Mouse (Mus musculus): ENCODE data around the gene Selenow.
"Not testable (repeated sequence)": the region's sequence is repeated elsewhere in the genome, so short reads cannot be mapped to it uniquely, and the experiment has no call there.

The Selenow gene

DNA sequence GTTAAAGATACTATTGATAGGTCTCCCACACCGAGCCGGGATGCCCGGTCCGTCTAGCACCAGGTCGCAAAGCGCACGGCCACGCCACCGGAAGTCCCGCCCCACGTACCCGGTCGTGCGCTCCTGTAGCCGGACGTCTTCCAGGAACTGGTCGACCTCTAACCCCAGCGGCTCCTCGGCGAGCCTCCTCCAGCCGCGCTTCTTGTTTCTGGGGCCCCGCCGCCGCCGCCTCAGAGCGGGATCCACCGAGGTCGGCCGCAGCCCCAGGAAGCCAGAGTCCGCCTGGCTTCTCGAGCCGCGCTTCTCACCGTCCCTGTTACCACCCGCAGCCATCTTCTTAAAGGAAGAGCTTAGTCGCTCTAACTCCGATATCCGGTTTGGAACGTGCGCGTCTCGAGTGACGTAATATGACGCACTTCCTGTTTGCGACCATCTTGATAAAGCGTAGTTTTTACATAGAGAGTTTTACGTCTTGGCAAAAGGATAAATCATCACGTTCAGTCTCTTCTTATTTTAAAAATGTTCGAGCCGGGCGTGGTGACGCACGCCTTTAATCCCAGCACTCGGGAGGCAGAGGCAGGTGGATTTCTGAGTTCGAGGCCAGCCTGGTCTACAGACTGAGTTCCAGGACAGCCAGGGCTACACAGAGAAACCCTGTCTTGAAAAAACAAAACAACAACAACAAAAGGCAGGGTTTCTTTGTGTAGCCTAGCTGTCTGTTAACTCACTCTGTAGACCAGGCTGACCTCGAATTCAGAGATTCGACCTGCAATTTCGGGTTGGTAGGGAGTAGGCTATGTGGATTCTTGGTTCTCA, 23.7 kb upstream of the Selenow start, which contains the start of gene Nop53:
Nop53 (minus strand) TSS at position 354 of the 816 bp plus-strand sequence.
- DNase-seq, result peak; percentile 97

DNA sequence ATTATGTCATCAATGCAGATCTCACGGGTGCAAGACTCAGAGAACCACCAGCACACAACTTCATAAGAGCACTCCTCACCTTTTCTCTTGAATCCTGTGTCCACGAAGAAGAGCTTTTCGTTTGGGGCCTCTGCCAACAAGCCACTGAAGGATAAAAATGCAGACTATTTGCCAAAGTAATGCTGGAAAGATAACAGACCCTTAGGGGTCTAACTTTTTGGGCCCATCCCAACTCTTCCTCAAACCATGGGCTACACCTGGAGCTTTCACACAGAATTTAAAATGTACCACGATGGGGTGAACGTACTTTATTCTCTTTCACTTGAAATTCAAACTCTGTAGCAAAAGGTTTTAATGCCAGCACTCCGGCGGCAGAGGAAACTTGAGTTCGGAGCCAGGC, 23.0 kb upstream of the Selenow start:
- DNase-seq, result no peak

DNA sequence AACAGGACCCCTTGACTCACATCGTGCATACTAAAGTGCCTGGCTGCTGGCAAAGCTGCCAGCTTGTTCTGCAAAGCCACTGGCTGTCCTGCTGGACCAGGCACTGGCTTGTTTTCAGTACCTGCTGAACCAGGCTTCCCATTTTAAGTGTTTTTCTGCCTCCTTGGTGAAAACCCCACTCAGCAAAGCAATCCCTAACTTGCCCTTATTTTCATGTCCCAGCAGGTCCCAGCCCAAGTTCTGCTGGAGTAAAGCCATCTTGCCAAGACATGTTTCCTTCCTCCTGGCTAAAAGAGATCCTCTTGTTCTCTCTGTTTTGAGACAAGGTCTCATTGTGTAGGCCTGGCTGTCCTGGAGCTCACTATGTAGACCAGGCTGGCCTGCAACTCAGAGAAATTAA, 22.1 kb upstream of the Selenow start:
- no peak for DNase-seq

DNA sequence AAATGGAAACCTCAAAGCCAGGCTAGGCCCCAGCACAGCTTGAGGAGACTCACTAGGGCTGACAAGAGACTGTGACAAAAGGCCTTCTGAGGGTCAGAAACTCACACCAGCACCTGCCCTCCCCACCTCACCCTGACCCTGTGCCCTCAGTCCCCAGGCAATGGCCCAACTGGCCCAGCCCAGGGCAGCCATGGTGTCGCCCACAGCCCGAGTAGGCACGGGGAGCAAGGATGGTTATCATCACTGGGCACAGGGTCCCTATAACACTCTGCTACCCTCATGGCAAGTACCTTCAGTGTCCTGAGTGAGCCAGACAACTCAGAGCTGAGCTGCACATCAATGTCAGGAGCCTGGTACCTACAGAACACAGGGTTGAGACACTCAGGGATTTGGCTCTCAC, 16.4 kb upstream of the Selenow start:
- no peak for DNase-seq

DNA sequence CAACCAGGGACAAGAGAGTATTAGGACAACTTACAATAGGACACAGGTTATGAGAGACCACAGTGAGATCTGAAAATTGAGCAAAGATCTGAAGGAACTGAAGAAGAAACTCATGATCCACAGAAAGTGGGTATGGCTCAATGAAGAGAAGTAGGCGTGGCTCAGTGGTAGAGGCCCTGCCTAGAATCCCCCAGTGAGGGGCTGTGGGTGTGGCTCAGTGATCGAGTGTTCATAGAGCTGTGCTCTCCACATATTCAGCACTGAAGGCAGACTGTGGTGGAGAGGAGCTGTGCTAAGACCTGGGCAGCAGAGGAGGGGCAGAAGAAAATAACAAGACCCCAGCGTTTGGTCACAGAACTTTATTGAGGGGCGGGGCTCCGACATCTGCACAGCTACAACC, 15.3 kb upstream of the Selenow start:
- DNase-seq, result no peak

DNA sequence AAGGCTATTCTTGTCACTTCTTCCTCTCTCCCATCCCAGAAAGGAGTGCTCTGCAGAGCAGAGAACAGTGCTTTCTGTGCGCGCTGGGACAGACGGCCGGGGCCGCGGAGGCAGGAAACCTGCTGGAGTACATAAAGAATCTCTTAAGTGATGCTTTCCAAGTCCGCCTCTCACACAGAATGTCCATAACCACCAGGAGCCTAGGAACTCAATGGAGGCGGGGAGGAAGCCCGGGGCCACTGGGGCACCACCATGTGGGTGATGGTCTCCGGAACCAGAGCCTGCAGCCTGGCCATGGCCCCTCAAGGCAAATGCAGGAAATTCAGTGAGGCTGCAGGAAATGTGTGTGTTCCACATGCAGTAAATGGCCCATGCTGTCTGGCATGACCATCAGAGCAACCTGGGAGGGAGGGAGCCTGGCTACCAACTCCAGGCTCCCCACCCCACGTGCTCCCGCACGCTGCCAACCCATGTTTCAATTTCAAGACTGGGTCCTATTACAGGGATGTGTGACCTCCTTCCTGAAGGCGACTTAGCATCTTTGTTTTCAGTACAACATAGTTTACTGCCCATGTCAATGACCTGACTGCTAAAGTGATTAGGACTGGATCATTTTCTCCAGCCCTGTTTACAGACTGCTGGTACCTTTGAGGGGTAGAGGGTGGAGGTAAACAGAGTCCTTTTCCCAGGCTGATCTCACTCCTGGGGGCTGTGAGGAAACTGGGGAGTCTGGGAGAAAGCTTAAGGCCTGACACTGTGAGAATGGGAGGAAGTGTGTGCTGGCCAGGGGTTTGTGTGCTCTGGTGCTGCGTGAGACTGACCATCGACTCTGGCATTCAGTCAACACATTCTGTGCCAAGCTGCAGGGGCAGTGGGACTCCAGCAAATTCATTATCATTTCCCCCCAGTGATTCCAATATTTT, 11.5 kb upstream of the Selenow start:
- no peak for DNase-seq

DNA sequence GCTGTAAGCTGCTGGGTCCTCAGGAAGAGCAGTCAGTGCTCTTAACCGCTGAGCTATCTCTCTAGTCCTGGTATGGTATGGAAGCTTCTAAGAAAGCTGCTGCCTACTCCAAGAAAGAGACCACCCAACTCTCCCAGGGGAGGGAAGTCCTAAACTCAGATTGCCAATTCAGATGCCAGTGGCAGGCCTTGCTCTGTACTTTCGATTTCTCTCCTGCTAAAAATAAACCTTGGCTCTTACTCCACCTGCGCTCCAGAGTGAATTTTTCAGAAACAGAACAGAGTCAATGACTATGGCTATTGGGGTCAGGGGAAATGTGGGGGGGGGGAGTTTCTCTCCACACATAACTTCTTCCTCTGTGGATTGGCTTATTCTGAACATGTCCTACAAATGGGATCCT, 9.4 kb upstream of the Selenow start:
- DNase-seq, result no peak

DNA sequence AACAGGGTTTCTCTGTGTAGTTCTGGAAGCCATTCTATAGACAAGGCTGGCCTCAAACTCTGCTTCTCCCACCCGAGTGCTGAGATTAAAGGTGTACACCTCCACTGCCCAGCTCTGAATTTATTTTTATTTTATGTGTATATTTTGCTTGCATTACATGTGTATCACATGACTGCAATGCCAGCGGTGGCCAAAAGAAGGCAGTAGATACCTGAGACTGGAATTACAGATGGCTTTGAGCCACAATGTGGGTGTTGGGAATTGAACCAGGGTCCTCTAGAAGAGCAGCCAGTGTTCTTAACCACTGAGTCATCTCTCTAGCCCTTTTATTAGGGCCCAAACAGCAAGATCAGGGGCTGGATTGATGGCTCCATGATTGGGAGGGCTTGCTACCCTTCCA, 8.3 kb upstream of the Selenow start:
- DNase-seq, result no peak

DNA sequence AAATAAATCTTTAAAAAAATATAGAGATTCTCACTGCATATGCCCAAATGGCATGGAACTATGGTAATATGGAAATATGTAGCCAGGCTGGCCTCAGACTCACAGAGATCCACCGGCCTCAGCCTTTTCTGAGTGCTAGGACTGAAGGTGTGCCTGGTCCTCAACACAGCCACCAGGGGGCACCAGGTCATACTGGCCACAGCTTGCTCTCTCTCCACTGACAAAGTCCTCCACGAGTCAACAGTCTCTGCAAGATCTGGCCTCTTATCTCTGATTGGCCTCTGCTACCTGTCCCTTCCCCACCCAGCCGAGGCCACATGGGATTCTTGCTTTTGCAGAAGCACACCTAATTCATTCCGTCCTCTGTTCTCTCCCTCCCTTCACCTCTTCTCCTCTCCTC, 7.7 kb upstream of the Selenow start:
- no peak for DNase-seq

DNA sequence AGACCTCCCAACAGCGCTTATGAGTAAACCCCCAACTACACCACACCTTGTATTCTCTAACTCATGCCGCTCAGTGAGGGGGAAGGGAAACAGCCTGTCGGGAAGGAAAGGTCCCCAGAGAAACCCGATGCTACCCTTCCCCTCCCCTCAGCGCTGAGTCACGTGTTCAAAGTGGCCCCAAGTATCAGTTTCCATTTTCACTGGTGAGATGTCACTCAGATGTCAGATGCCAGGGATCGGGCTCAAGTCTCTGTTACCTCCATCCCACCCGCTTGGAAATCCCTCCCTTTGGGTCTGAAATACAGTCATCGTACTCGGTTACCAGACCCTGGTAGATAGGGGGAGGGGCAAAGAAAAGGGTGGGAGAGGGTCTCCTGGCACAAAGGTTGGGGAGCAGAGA, 406 bp downstream of the Selenow start:
- DNase-seq, result peak; percentile 23

DNA sequence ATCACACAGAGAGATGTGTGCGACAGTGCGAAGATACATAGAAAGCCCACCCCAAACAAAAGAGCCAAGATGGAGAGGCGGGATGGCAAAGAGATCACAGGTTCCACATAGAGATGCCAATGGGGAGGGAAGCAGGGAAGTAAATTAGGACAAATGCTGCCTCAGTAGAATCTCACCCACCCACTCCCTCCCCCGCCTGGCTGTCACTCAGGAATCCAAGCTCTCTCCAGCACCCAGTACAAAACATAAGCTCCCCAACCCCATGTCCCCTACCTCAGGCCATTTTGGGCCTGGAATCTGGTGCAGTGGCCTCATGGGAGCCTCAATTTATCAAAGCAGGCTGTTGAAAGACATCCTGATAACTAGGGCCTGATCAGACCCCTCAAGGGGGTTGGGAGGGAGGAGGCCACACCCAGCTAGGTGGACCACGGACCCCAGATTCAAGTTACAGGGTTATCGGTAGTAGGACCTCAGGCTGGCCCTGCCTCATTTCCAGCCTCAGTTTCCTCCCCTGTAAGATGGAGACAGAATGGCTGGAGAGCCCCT, 1.5 kb downstream of the Selenow start:
- no peak for DNase-seq

DNA sequence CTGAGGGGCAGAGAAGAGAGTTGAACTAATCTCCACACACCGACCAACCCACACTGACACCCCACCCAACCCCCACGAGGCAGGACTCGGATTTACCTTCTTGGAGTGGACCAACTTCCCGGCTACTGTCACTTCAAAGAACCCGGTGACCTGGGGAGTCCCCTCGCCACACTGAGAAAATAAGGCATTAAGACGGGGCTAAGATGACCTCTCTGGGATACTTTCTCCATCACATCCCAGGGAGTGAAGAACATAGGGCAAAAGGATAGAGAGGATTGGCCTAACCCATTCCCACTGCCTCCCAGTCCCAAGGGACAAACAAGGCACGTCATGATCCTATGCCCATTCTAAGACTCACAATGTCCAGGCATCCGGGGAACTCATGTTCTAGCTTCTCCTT, 2.3 kb downstream of the Selenow start:
- no peak for DNase-seq

DNA sequence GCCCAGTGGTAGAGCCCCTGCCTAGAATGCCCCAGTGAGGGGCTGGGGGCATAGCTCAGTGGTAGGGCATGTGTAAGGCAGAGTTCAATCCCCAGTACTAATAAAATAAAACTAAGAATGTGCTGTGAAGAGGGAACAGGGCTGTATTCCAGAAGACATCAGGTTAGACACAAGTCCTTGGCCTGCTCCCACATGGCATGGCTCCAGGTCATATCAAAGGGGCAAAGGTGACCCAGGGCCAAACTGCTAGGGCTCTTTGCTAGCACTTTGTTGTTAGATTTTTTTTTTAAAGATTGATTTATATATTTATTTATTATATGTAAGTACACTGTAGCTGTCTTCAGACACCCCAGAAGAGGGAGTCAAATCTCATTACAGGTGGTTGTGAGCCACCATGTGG, 3.8 kb downstream of the Selenow start:
- DNase-seq, result no peak

DNA sequence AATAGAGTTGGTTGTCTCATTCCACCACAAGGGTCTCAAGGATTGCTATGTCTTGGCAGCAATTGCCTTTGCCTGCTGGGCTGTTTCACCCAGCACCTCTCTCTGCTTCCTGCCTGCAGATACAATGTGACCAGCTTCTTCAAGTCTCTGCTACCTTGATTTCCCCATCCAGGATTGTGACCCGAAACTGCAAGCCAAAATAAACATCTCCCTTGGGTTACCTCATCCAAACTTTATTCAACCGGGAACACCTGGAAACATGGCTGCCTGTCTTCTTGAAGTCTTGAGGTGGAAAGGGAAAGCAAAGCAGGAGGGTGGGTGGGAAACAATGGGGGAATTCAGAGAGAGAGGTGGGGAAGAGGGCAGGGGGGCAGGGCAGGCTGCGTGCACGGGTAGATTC, 5.2 kb downstream of the Selenow start:
- DNase-seq, result no peak

DNA sequence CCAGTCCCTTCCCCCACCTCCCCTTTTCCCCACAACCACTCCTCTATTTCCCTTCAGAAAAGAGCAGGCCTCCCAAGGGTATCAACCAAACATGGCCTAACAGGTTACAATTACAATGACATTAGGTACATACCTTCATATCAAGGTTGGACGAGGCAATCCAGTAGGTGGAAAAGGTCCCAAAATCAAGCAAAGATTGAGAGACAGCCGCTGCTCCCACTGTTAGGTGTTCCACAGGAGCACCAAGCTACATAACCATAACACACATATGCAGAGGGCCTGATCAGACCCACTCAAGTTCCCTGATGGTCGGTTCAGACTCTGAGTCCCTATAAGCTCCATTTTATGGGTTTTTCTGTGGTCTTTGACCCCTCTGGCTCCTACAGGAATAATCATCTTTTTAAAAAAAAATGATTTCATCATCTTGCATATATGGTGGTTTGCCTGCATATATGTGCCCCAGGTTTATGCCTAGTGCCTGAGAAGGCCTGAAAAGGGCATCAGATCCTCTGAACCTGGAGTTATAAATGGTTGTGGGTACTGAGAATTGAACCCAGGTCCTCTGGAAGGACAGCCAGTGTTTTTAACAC, 6.0 kb downstream of the Selenow start:
- no peak for DNase-seq

DNA sequence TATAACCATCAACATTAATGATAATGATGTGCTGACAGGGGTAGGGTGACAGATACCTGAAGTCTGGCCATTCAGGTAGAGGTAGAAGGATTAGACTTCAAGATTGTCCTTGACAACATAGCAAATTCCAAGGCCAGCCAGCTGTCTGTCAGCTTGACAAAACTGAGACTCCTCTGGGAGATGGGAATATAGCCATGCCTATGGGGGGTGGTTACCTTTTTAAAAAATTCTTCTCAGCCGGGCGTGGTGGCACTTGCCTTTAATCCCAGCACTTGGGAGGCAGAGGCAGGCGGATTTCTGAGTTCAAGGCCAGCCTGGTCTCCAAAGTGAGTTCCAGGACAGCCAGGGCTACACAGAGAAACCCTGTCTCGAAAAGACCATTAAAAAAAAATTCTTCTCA, 6.5 kb downstream of the Selenow start:
- DNase-seq, result not testable (repeated sequence)

DNA sequence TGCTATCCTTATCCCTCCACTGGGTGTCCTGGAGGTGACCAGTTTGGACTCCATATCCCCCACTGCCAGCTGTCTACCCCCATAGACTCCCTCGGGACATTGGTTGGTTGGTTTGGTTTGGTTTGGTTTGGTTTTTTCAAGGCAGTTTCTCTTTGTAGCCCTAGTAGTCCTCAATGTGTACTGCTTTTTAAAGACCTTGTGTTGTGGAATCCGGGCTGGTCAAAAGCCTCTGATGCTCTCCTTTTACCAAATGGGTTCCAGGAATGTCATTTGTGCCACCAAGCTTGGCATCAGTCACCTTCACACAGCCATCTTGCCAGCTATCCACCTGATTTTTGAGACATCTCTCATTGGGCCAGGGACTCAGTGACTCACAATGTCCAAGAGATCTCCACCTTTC, 7.5 kb downstream of the Selenow start:
- no peak for DNase-seq

DNA sequence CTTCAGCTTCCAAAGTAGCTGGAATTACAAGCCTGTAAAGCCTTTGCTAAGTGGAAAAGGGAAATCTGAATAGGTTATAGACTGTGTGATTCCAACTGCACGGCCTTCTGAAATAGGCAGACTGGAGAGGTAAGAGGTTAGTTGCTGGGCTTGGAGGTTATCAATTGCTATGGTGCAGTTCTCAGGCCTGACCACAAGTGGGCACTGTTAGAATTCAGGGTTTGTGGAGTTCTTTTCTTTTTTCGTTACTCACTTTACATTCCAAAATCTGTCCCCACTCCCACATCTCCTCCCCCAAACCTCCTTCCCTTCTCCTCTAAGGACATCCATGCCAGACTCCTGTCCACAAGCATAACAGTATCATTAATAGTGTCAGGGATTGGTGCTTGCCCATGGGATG, 8.0 kb downstream of the Selenow start:
- no peak for DNase-seq

DNA sequence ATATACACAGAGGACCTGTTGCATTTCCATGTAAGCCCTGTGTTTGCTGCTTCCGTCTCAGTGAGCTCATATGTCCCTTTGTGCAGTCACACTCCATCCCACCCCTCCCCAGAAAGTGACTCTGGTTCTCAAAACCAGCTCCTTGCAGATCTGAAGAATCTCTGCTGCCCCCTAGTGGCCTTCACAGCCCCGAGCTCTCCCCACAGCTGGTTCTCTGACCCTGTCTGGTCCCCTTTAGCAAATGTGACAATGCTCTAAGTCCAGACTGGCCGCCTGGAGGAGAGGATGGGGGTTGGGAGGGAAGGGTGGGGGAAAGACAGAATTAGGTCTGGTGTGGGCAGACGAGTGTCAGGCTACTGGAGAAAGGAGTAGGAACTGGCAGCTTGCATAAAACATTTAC, 10.0 kb downstream of the Selenow start:
- DNase-seq, result peak; percentile 23

DNA sequence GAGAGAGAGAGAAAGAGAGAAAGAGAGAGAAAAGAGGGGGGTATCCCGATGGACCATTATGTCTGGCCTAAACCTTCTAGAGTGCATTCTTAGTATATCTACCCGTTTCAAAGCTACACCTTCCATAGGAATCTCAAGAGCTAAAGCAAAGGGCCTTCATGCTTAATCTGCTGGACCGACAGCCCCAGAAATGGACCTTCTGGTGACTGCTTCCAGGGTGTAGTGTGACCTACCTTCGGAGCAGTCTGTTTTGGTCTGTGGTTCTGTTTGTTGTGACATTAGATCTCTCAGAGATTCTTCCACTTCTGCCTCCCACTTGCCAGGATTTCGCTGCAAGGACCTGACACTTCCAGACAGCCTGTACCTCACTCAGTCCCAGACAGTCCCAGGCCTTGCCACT, 11.7 kb downstream of the Selenow start:
- DNase-seq, result no peak

DNA sequence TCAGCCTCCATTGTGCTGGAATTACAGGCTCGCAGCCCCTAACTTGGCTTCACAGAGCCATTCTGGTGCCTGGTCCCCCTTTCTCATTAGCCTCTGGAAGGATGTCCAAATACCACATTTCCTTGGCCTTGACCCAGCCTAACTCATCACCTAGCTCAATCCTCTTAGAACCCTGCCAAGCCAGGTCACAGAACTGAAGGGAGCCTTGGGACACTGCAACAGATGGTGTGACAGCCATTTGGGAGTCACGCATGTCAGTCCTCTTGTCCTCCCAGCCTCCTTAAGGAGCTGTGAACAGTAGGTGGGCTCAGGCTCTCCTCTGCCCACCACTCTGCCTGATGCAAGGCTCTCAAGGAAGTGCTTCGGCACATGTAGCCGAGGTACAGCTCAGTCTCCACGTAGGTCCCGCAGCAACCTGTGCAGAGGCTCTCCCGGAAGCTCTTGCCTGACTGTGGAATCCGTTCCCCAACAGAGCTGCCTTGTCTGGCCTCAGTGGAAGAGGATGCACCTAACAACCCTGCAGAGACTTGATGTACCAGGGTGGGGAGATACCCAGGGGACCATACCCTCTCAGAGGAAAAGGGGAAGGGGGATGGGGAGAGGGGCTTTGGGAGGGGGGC, 14.1 kb downstream of the Selenow start:
- DNase-seq, result no peak

DNA sequence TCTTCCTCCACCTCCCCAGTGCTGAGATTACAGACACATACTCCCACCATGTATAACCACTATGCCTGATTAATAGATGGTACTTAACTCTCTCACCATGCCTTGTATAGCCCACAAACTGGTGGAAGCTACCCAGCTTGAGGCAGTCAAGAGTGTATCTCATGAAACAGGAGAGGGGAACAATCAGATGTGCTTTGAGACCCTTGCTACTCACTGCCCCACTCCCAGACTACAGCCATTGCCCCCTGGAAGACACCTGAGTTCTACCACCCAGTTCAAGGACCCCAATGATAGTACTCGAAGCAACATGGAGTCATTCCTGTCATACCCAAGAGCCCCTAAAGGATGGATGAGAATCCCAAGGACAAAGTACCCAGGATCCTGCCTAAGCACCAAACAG, 15.6 kb downstream of the Selenow start:
- no peak for DNase-seq

DNA sequence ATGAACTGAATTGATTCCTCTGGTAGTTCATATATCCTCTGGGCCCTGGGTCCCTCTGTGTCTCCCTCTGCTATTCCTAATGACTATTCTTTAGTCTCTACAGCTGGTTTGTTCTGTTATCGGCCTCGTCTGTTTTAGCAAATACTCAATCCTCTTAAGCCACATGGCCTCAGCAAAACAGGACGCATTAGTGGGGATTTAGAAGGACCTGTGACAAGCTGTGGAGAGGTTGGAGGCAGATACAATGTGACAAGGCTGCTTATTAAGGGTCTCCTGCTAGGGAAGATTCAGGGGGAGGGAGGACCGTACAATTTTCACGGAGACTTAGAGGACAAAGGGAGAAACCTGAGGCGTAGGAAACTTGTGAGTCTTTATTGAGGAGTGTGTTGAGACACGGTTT, 16.3 kb downstream of the Selenow start:
- no peak for DNase-seq

All from kidney, adult 11 months (tissue).